Mouse (Mus musculus): Measurements from ENCODE around the gene Uso1. TPM values are rescaled to one million over a fixed set of nuclear protein-coding genes. Genes with fewer than 3 reads are reported as not detected.
A peak's percentile ranks its signal among the peaks of the same experiment; 100 is the strongest.

Uso1 gene
- polyA plus RNA-seq (2016; fragmentation: Nextera tagmentation; extraction: Ambion mirVana) = 50.5 and 52.0 TPM in 2 replicates

DNA sequence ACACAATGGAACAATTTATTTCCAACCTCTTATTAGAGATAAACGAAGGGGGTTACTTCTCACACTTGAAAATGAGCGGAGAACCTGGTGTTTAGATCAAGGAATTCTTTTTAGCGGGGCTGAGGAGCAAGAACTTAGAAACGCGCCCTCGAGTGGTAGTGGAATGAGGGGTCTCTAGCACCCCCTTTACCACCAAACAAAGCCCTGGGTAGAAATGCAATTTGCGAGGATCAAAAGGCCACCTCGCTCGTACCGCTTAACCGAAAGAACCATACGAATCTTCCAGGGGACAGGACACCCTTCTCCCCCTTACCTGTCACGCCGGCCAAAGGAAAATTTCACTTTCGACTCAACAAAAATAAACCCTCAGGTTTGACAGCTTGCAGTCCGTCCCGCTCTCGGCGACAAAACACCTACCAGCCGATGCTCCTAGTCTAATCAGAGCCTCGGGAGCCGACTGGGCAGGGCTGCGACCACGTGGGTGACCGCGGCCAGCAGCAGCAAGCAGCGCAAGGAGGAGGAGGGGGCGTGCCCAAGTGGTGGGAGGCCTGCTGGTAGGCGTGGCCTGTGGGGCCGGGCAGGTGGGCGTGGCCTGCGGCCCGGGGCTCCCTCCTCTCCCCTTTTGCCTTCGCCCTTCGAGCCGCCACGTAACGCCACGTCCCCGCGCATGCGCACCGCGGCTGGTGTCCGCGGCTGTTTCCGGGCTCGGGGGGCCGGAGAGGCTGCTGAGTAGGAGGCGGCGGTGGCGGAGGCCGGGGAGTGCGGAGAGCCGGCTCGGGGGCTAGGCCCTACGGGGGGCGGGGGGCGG lies at the start of gene Uso1:
Gene Uso1 (plus strand): TSS at position 700 of the 808 bp plus-strand sequence.
- H3K4me3 ChIP-seq = peak within 1 kb of the TSS; percentile 92
- H3K27me3 ChIP-seq = no peaks in the 10 kb centered on the region
- peaks cover 26% of the 10 kb centered on the region for H3K4me1 ChIP-seq
- H3K36me3 ChIP-seq = no peaks in the 10 kb centered on the region
- peak within 1 kb of the TSS; percentile 91 for H3K9ac ChIP-seq (replicated peaks)
- peak; percentile 98 for ATAC-seq (ENCODE audit: low FRiP score, low read depth)
- H3K9me3 ChIP-seq = no peaks in the 10 kb centered on the region
- peak within 1 kb of the TSS; percentile 81 for H3K27ac ChIP-seq (replicated peaks)
- peak within 1 kb of the TSS; percentile 81 for H3K4me2 ChIP-seq (replicated peaks)
- WGBS = 2% methylated on average over 56 of the region's 59 CpGs

DNA sequence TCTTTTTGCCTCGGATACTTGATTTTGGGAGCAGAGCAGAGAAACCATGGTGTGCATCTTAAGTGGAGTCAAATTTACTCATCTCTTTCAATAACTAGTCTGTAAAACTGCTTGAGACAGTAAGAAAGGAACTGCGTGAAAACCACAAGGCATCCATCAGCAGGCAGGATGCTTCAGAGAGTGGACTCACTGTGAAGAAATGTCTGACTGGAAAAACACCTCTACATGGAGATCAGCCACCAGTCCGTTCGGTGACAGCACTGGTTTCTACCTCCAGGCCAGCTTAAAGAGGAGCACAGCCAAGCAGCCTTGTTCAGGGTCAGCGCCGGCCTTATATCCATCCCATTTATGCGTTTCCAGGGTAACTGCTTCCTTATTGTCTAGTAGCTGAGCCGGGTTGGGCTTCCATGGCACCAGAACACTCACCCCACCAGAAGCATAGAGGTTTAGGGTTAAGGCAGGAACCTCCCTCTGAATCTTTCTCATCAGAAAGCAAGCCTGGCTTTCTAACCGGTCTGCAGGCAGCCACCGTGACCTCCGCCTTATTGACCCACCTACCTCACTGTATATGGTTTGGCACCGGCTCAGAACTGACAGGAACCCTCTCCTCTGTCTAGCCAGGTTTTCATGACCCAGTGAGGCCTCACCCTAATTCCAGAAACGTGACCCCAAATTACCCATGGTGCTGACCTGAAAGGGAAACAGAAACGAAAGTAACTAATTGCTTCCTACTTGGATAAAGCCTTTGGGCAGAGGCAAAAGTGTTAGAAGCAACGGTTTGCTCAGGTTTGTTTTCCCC lies 44.3 kb upstream of the Uso1 start:
- H3K27ac ChIP-seq (replicated peaks) = no peak overlapping the region

DNA sequence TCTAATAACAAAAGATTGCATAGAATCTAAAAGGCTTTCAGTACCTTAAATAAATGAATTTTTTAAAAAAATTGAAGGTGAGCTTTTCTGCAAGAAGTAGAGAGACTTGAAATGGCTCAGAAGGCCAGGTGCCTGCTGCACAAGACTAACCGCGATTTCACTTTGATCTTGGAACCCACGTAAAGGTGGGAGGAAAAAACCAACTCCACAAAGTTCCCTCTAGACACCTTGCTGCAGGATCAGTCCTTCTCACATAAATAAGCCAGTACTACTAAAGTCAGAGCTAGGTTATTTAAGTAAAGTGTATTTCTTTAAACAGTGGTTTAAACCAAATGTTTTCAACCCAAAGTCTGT lies 43.7 kb upstream of the Uso1 start:
- H3K9ac ChIP-seq (replicated peaks) = no peak overlapping the region
- ATAC-seq (ENCODE audit: low FRiP score, low read depth) = no peak
- 87% methylated on average over 3 of the region's 3 CpGs for WGBS
- no peaks in the 10 kb centered on the region for H3K36me3 ChIP-seq
- H3K27ac ChIP-seq (replicated peaks) = no peak overlapping the region
- no peak overlapping the region for H3K4me2 ChIP-seq (replicated peaks)
- H3K9me3 ChIP-seq = no peaks in the 10 kb centered on the region
- H3K4me3 ChIP-seq = no peak overlapping the region
- peaks cover 12% of the 10 kb centered on the region for H3K4me1 ChIP-seq
- no peaks in the 10 kb centered on the region for H3K27me3 ChIP-seq

More for the DNA sequence above, 44.3 kb upstream of the Uso1 start:
- H3K4me2 ChIP-seq (replicated peaks) = no peak overlapping the region
- 36% methylated on average over 15 of the region's 15 CpGs for WGBS
- no peak overlapping the region for H3K9ac ChIP-seq (replicated peaks)
- no peak overlapping the region for H3K4me3 ChIP-seq
- peaks cover 12% of the 10 kb centered on the region for H3K4me1 ChIP-seq
- no peaks in the 10 kb centered on the region for H3K9me3 ChIP-seq
- H3K36me3 ChIP-seq = no peaks in the 10 kb centered on the region
- ATAC-seq (ENCODE audit: low FRiP score, low read depth) = no peak
- H3K27me3 ChIP-seq = no peaks in the 10 kb centered on the region

DNA sequence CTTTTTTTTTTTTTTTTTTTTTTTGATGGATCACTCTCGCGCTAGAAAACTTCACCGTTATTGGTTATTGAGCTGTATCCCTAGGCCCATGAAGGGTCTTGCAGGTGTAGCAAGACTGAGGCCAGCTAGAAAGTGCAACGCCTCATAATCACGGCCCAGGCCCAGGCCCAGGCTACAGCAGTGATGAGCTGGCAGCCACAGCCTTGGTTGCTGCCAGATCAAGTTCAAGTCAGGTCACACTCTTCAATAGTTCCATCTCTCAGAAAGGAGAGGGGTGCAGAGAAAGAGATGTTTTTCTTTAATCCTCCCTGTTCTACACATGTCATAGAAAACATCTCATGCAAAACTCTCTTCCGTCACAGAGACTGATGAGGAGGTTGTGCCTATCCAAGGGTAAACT lies 41.0 kb upstream of the Uso1 start:
- 91% methylated on average over 6 of the region's 6 CpGs for WGBS
- H3K4me3 ChIP-seq = no peak overlapping the region
- H3K9ac ChIP-seq (replicated peaks) = no peak overlapping the region
- peaks cover 12% of the 10 kb centered on the region for H3K4me1 ChIP-seq
- ATAC-seq (ENCODE audit: low FRiP score, low read depth) = no peak
- H3K4me2 ChIP-seq (replicated peaks) = no peak overlapping the region
- no peaks in the 10 kb centered on the region for H3K36me3 ChIP-seq
- H3K27me3 ChIP-seq = no peaks in the 10 kb centered on the region
- H3K9me3 ChIP-seq = no peaks in the 10 kb centered on the region
- no peak overlapping the region for H3K27ac ChIP-seq (replicated peaks)

DNA sequence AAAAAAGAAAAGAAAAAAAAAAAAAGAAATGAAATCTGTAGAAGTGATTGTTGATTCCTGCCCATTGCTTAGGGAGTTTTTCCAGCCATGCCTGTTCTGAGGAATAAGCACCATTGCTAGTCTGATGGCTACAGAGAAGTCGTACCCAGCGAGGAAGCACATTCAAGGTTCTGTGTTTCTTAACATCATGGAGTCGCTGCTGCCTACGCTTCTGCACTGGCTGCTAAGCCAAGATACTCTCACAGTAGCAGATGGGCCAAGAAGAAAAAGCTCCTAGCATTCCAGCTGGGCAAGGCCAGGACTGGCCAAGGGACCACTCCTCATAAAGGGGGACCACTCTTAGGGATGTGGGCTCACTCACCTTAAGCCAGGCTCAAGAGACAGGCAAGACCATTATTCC lies 40.0 kb upstream of the Uso1 start:
- Histone ChIP-seq H3K4me2 (replicated peaks) (no peak overlapping the region), H3K27ac (replicated peaks) (no peak overlapping the region), H3K36me3 (no peaks in the 10 kb centered on the region), H3K9ac (replicated peaks) (no peak overlapping the region), H3K4me1 (peaks cover 10% of the 10 kb centered on the region), H3K4me3 (no peak overlapping the region), H3K27me3 (no peaks in the 10 kb centered on the region), H3K9me3 (no peaks in the 10 kb centered on the region)
- no peak for ATAC-seq (ENCODE audit: low FRiP score, low read depth)
- 92% methylated on average over 4 of the region's 4 CpGs for WGBS

DNA sequence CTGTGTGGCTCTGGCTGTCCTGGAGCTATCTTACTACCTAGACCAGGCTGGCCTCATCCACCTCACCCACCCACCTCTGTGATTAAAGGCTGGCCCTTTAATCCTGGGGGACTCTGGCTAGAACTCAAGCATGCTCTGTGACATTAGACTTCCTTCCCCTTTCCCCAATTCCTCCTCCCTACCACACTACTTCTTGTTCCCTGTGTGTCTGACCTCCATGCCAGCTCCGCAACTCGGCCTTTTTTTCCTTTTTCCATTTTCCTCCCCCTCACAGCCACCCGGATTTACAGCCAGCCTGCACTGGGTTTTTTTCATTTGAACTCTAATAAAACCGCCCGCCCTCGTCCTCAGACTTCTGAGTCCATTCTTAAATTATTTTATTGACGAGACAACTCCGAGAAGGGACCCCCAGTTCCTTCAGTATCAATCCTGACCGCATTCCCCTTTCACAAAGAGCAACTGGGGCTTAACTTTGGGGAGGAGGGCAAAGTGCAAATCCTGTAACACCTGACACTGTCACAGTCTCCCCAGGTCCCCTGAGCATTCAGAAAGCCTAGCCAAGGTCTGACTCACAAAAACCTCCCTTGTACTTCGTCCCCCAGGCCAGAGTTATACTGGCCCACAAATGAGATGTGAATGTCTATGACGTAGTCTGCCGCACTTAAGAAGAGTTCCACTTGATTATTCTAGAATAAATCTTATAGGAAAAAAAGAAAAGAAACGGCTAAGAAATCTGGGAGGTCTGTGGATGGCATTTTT lies 39.2 kb upstream of the Uso1 start:
- no peak overlapping the region for H3K9ac ChIP-seq (replicated peaks)
- peaks cover 2% of the 10 kb centered on the region for H3K4me1 ChIP-seq
- H3K36me3 ChIP-seq = no peaks in the 10 kb centered on the region
- H3K4me3 ChIP-seq = no peak overlapping the region
- H3K27ac ChIP-seq (replicated peaks) = no peak overlapping the region
- H3K9me3 ChIP-seq = no peaks in the 10 kb centered on the region
- no peak overlapping the region for H3K4me2 ChIP-seq (replicated peaks)
- WGBS = 62% methylated on average over 13 of the region's 13 CpGs
- no peak for ATAC-seq (ENCODE audit: low FRiP score, low read depth)
- H3K27me3 ChIP-seq = no peaks in the 10 kb centered on the region

DNA sequence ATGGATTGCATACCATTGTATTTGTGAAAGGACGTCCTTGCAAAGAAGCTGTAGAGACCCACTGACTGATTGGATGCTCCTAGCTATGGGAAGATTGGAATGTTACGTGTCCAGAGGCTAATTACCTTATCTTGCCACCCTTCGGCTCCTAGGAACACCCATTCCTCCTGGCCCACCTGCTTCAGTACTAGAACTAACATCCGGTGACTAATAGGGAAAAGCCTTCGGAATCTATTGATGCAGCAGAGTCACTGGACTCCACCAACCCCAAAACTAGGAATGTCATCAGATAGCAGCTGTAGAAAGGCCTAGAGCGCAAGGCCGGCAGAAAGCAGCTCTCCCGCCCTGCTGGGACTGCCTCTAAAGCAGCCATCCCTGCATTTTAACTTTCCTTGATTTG lies 36.1 kb upstream of the Uso1 start:
- Histone ChIP-seq H3K4me3 (no peak overlapping the region), H3K27ac (replicated peaks) (no peak overlapping the region), H3K27me3 (no peaks in the 10 kb centered on the region), H3K4me1 (0 out of 2 replicates have a peak, but pooled peaks cover 3% of the 10 kb centered on the region), H3K36me3 (no peaks in the 10 kb centered on the region), H3K9ac (replicated peaks) (no peak overlapping the region), H3K4me2 (replicated peaks) (no peak overlapping the region), H3K9me3 (no peaks in the 10 kb centered on the region)
- no peak for ATAC-seq (ENCODE audit: low FRiP score, low read depth)
- 92% methylated on average over 8 of the region's 8 CpGs for WGBS

DNA sequence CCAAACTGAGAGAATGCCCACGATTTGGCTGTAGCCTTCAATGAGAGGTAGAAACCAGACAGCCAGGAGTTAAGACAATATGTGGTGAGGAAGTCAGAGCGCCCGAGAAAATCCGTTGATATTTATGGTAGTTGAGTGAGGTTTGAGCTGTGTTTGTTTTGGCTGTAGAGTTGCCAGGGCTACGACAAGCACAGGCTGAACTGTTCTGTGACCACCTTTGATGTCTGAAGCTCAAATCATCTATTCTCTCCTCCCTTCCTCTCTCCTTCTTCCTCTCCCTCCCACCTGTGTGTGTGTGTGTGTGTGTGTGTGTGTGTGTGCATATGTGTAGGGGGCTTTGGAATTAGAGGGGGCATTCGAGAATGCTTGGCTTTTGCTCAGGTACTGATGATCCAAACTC lies 34.7 kb upstream of the Uso1 start:
- no peak for ATAC-seq (ENCODE audit: low FRiP score, low read depth)
- 68% methylated on average over 6 of the region's 6 CpGs for WGBS
- H3K9me3 ChIP-seq = no peaks in the 10 kb centered on the region
- no peak overlapping the region for H3K9ac ChIP-seq (replicated peaks)
- H3K27me3 ChIP-seq = no peaks in the 10 kb centered on the region
- no peaks in the 10 kb centered on the region for H3K36me3 ChIP-seq
- no peak overlapping the region for H3K4me3 ChIP-seq
- H3K27ac ChIP-seq (replicated peaks) = no peak overlapping the region
- H3K4me2 ChIP-seq (replicated peaks) = no peak overlapping the region
- H3K4me1 ChIP-seq = 0 out of 2 replicates have a peak, but pooled peaks cover 3% of the 10 kb centered on the region

DNA sequence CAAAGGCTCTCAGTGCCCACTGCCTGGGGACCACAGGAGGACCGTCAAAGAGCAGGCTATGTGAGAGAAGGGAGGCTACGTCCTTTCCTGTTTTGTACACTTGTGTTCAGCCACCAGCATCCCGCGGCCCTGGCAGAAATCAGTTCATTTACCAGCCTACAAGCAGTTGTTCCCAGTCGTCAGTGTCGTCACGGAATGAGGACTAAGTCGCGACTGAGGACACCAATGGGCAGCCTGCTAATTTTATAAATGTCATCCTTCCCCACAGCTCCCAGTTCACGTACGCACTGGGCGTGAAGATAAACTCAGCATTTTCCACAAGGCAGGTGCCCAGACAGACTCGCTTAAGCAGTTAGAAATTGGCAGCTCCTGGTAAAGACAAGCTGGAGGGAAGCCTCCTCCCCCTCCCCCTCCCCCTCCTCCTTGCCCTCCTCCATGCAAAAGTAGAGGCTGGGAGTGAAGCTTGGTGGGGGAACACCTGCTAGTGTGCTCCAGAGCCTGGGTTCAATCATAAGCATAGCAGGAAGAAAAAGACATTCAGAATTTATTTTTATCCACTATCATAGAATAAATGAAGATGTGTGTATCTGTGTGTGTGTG lies 33.8 kb upstream of the Uso1 start:
- H3K36me3 ChIP-seq = no peaks in the 10 kb centered on the region
- no peaks in the 10 kb centered on the region for H3K9me3 ChIP-seq
- H3K4me1 ChIP-seq = 0 out of 2 replicates have a peak, but pooled peaks cover 3% of the 10 kb centered on the region
- no peak overlapping the region for H3K27ac ChIP-seq (replicated peaks)
- no peak overlapping the region for H3K4me3 ChIP-seq
- H3K9ac ChIP-seq (replicated peaks) = no peak overlapping the region
- WGBS = 78% methylated on average over 13 of the region's 13 CpGs
- H3K4me2 ChIP-seq (replicated peaks) = no peak overlapping the region
- no peaks in the 10 kb centered on the region for H3K27me3 ChIP-seq
- ATAC-seq (ENCODE audit: low FRiP score, low read depth) = no peak

DNA sequence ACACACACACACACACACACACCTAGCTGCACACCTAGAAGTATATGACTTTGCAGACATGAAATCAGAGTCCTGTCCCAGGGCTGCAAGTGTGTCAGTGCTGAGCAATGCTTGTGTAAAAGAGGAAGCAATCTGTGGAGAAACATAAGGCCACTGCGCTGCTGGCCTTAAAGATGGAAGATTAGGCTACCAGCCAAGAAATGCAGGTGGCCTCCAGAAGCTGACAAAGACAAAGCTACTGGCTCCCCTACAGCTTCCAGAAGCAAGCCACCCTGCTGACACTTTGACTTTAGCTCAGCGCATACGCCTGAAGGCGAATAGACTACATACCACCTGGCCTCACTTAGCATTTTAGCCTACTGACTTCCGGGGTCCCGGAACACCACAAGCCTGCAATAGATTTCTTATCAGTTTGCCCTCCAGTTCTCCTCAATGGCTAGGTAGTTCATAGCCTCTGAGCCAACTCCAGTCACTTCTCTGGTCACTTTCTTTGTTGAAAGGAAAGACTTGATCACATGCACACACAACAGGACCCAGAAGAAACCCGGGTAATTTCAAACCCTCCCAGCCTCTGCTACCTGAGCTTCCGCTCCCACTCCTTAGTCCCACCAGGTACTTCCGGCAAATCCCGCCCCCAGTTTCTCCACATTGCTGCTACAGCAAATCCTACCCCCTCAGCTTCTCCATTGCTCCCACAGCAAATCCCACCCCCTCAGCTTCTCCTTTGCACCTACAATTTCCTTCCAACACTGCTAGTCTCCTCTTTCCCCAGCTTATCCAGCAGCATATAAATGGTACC lies 31.2 kb upstream of the Uso1 start:
- ATAC-seq (ENCODE audit: low FRiP score, low read depth) = no peak
- WGBS = 49% methylated on average over 10 of the region's 10 CpGs
- H3K27me3 ChIP-seq = no peaks in the 10 kb centered on the region

DNA sequence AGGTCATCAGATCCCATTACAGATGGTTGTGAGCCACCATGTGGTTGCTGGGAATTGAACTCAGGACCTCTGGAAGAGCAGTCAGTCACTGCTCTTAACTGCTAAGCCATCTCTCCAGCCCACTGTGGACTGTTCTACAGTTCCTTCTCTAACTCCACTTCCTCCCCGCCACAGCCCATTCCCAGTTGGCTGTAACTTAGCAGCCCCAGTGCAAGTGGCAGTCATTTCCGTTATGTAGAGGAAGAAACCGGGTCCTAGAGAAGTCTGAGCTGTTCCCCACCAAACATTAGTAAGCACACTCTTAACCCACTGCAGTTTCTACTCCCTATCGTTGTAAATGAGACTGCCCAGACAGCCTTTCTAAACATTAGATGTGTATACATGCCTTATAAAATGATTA lies 30.5 kb upstream of the Uso1 start:
- 89% methylated on average over 4 of the region's 4 CpGs for WGBS
- Histone ChIP-seq H3K4me3 (no peak overlapping the region), H3K4me2 (replicated peaks) (no peak overlapping the region), H3K9me3 (no peaks in the 10 kb centered on the region), H3K27ac (replicated peaks) (no peak overlapping the region), H3K27me3 (0 out of 2 replicates have a peak, but pooled peaks cover 2% of the 10 kb centered on the region), H3K36me3 (no peaks in the 10 kb centered on the region), H3K4me1 (peaks cover 5% of the 10 kb centered on the region), H3K9ac (replicated peaks) (no peak overlapping the region)
- no peak for ATAC-seq (ENCODE audit: low FRiP score, low read depth)

More for the DNA sequence above, 31.2 kb upstream of the Uso1 start:
- no peak overlapping the region for H3K4me2 ChIP-seq (replicated peaks)
- H3K4me1 ChIP-seq = 0 out of 2 replicates have a peak, but pooled peaks cover 3% of the 10 kb centered on the region
- H3K9me3 ChIP-seq = no peaks in the 10 kb centered on the region
- H3K36me3 ChIP-seq = no peaks in the 10 kb centered on the region
- H3K4me3 ChIP-seq = no peak overlapping the region
- H3K9ac ChIP-seq (replicated peaks) = no peak overlapping the region
- no peak overlapping the region for H3K27ac ChIP-seq (replicated peaks)

Data from midbrain, embryonic 12.5 days (tissue).